Mouse (Mus musculus) neural tube, embryonic 11.5 days (tissue): Measurements from ENCODE around the gene Pid1. TPM values are rescaled to one million over a fixed set of nuclear protein-coding genes. Genes with fewer than 3 reads are reported as not detected.

Experiments
- ATAC-seq: fragments of 200-750 bp; cut with Nextera tagmentation; 2 replicates; pipeline ENCODE4 v1.8.0; 2017; ENCODE audit warnings: moderate number of reproducible peaks, mild to moderate bottlenecking, moderate TSS enrichment, moderate library complexity; ENCODE audit not compliant: insufficient read depth, low FRiP score, low TSS enrichment
- DNase-seq: peaks from one replicate; pipeline ENCODE4 v3.0.0-alpha.2; 2015; ENCODE audit warnings: low spot score
- H3K27ac ChIP-seq: fragments of 300-500 bp; sonication (generic); 2 replicates; pipeline ENCODE4 v1.5.1; 2014; ENCODE audit warnings: low read depth, mild to moderate bottlenecking, low read length
- H3K27me3 ChIP-seq: fragments of 300-500 bp; sonication (generic); 2 replicates; pipeline ENCODE4 v1.6.1; 2014; ENCODE audit warnings: mild to moderate bottlenecking, low read length, mixed read lengths; ENCODE audit not compliant: control insufficient read depth, insufficient read depth
- H3K36me3 ChIP-seq: fragments of 300-500 bp; sonication (generic); 2 replicates; pipeline ENCODE4 v1.6.1; 2014; ENCODE audit warnings: mild to moderate bottlenecking, low read length, moderate library complexity, mixed read lengths; ENCODE audit not compliant: control insufficient read depth, insufficient read depth
- H3K4me1 ChIP-seq: fragments of 300-500 bp; sonication (generic); 2 replicates; pipeline ENCODE4 v1.6.1; 2014; ENCODE audit warnings: low read length, mixed read lengths; ENCODE audit not compliant: control insufficient read depth, insufficient read depth
- H3K4me2 ChIP-seq: fragments of 300-500 bp; sonication (generic); 2 replicates; pipeline ENCODE4 v1.6.1; 2014; ENCODE audit warnings: low read depth, mild to moderate bottlenecking, moderate library complexity
- H3K4me3 ChIP-seq: fragments of 300-500 bp; sonication (generic); 2 replicates; pipeline ENCODE4 v1.5.1; 2014; ENCODE audit warnings: low read depth, low read length
- H3K9ac ChIP-seq: fragments of 300-500 bp; sonication (generic); 2 replicates; pipeline ENCODE4 v1.6.1; 2014; ENCODE audit warnings: mild to moderate bottlenecking, low read length
- H3K9me3 ChIP-seq: fragments of 300-500 bp; sonication (generic); 2 replicates; pipeline ENCODE4 v1.6.1; 2016; ENCODE audit warnings: low read length; ENCODE audit not compliant: control insufficient read depth
- WGBS: fragments of 180-500 bp; shearing (Covaris S2); extraction: QIAGEN DNeasy Blood & Tissue Kit; methylation state at CpG from one replicate; pipeline ENCODE4 v1.1.7; 2014; 5-methylcytosine and 5-hydroxymethylcytosine counted together
- polyA plus RNA-seq: library from polyadenylated mRNA; unstranded; fragments of >200 nt; fragmentation: Nextera tagmentation; extraction: Ambion mirVana; gene quantifications from 2 replicates; pipeline ENCODE4 v1.2.1, GENCODE M21; 2014

Gene Pid1
- polyA plus RNA-seq, 1 experiment from 2014 or later = 58.4 TPM

- Histone ChIP-seq H3K9ac (no peak overlapping the region), H3K27me3 (no peaks in the 10 kb centered on the region), H3K4me1 (no peaks in the 10 kb centered on the region), H3K36me3 (no peaks in the 10 kb centered on the region), H3K9me3 (peaks cover 2% of the 10 kb centered on the region; the same call in 1 of the 2 replicates), H3K27ac (no peak overlapping the region), H3K4me2 (no peak overlapping the region), H3K4me3 (no peak overlapping the region)
- DNase-seq (no peak), ATAC-seq (no peak)
- 89% methylated on average over 2 of the region's 2 CpGs for WGBS
Observed at GRCm38 (mm10) chr1:84102052-84102451, 261.9 kb downstream of the Pid1 start.

- H3K4me1 ChIP-seq = no peaks in the 10 kb centered on the region
- no peak overlapping the region for H3K4me2 ChIP-seq
- H3K9me3 ChIP-seq = peaks cover 2% of the 10 kb centered on the region; the same call in 1 of the 2 replicates
- H3K27me3 ChIP-seq = no peaks in the 10 kb centered on the region
- no peak overlapping the region for H3K27ac ChIP-seq
- DNase-seq = no peak
- ATAC-seq = no peak
- no peak overlapping the region for H3K9ac ChIP-seq
- H3K4me3 ChIP-seq = no peak overlapping the region
- no peaks in the 10 kb centered on the region for H3K36me3 ChIP-seq
Observed at GRCm38 (mm10) chr1:84097398-84097797, 266.6 kb downstream of the Pid1 start.

DNA sequence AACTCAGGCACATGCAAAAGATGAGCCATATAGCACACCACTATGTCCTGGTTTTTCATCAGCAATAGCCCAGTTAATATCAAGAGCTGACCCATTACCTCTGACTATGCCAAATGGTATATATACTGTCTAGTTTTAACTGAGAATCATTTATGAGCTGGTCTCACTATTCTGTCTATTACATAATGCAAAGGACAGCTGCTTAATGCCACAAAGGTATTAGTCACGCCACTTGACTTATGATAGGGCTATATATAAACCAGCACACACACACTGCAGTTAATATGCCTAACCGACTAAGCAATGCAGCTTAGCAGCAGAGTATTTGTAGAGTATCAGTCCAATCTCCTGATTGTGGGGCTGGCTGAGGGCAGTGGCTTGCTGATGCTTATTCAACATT lies 270.7 kb downstream of the Pid1 start:
- Histone ChIP-seq H3K27me3 (no peaks in the 10 kb centered on the region), H3K9ac (no peak overlapping the region), H3K4me3 (no peak overlapping the region), H3K9me3 (no peaks in the 10 kb centered on the region), H3K4me2 (no peak overlapping the region), H3K27ac (no peak overlapping the region), H3K36me3 (no peaks in the 10 kb centered on the region), H3K4me1 (no peaks in the 10 kb centered on the region)
- DNase-seq = no peak
- 75% methylated on average over 2 of the region's 2 CpGs for WGBS
- ATAC-seq = no peak

GRCm38 (mm10) chr1:84089664-84090063 lies 274.3 kb downstream of the Pid1 start:
- ATAC-seq = no peak
- H3K27ac ChIP-seq = no peak overlapping the region

GRCm38 (mm10) chr1:84087957-84088356 lies 276.0 kb downstream of the Pid1 start:
- Histone ChIP-seq H3K27me3 (no peaks in the 10 kb centered on the region), H3K27ac (no peak overlapping the region), H3K9ac (no peak overlapping the region), H3K4me2 (no peak overlapping the region), H3K9me3 (no peaks in the 10 kb centered on the region), H3K4me1 (no peaks in the 10 kb centered on the region), H3K4me3 (no peak overlapping the region), H3K36me3 (no peaks in the 10 kb centered on the region)
- ATAC-seq (no peak), DNase-seq (no peak)
- 65% methylated on average over 2 of the region's 2 CpGs for WGBS

More at GRCm38 (mm10) chr1:84089664-84090063, 274.3 kb downstream of the Pid1 start:
- Histone ChIP-seq H3K9ac (no peak overlapping the region), H3K4me1 (no peaks in the 10 kb centered on the region), H3K4me3 (no peak overlapping the region), H3K4me2 (no peak overlapping the region), H3K36me3 (no peaks in the 10 kb centered on the region), H3K27me3 (no peaks in the 10 kb centered on the region), H3K9me3 (no peaks in the 10 kb centered on the region)
- no peak for DNase-seq
- WGBS = 82% methylated on average over 2 of the region's 2 CpGs

GRCm38 (mm10) chr1:84087325-84087724 lies 276.7 kb downstream of the Pid1 start:
- no peak overlapping the region for H3K27ac ChIP-seq
- ATAC-seq = no peak
- H3K9me3 ChIP-seq = no peaks in the 10 kb centered on the region
- DNase-seq = no peak
- H3K36me3 ChIP-seq = no peaks in the 10 kb centered on the region
- no peaks in the 10 kb centered on the region for H3K4me1 ChIP-seq
- no peaks in the 10 kb centered on the region for H3K27me3 ChIP-seq
- 76% methylated on average over 6 of the region's 6 CpGs for WGBS
- H3K4me2 ChIP-seq = no peak overlapping the region
- no peak overlapping the region for H3K4me3 ChIP-seq
- no peak overlapping the region for H3K9ac ChIP-seq

DNA sequence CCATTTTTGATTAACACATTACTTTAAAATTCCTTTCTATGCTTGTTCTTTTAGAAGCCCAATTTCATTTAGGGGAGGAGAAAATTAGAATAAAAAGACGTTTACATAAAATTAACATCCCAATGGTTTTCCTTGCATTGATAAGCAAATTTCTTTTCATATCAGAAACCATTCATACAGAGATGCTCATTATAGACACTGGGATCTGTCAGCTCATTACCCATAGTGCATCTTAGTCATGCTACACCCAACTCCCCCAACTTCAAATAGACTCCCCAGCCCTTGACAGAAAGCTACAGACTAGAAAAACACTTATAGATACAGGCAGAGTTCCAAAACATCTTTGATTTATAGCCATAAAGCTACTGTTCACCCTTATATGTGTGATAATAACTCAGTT lies 277.5 kb downstream of the Pid1 start:
- no peak overlapping the region for H3K27ac ChIP-seq
- H3K9ac ChIP-seq = no peak overlapping the region
- ATAC-seq (no peak), DNase-seq (no peak)
- H3K4me2 ChIP-seq = no peak overlapping the region
- 76% methylated on average over 1 of the region's 1 CpGs for WGBS
- H3K27me3 ChIP-seq = no peaks in the 10 kb centered on the region
- H3K9me3 ChIP-seq = no peaks in the 10 kb centered on the region
- no peaks in the 10 kb centered on the region for H3K4me1 ChIP-seq
- H3K36me3 ChIP-seq = no peaks in the 10 kb centered on the region
- no peak overlapping the region for H3K4me3 ChIP-seq

DNA sequence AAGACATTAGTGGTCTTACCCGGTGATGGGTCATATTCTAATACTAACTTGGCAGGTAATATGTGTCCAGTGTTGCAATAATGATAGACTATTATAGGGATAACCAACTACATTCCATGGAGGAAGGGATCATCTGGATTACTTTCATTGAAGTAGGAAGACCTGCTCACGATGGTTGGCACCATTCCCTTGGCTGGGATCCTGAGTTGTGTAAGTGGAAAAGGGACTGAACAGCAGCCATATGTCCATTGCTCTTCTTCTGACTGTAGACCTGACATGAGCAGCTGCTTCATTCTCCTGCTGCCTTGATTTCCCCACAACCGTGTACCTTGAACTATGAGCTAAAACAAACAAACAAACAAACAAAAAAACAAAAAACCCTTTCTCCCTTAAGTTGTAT lies 278.6 kb downstream of the Pid1 start:
- no peaks in the 10 kb centered on the region for H3K4me1 ChIP-seq
- no peak for ATAC-seq
- no peak overlapping the region for H3K4me3 ChIP-seq
- H3K27ac ChIP-seq = no peak overlapping the region
- no peaks in the 10 kb centered on the region for H3K27me3 ChIP-seq
- DNase-seq = no peak
- 89% methylated on average over 3 of the region's 3 CpGs for WGBS
- no peaks in the 10 kb centered on the region for H3K9me3 ChIP-seq
- H3K36me3 ChIP-seq = no peaks in the 10 kb centered on the region
- H3K9ac ChIP-seq = no peak overlapping the region
- no peak overlapping the region for H3K4me2 ChIP-seq

DNA sequence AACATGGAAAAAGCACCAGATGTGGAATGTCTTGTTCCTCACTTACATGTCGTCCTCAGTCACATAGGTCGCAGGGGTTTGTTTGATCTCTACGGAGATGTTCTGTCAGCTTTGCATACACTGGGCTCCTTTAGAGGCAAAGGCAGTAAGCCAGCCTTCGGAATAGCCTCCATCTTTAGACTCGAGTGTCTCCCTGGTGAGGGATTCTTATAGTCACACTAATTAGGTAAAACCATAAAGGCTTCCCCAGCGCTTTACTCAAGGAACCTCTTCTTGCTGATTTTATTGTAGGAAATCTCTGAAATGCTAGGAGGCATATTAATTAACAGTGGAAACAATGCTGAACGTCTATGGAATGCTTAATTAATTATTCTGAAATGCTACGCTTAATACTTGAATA lies 284.4 kb downstream of the Pid1 start:
- no peak overlapping the region for H3K27ac ChIP-seq
- ATAC-seq (no peak), DNase-seq (no peak)
- H3K9ac ChIP-seq = no peak overlapping the region
- no peaks in the 10 kb centered on the region for H3K27me3 ChIP-seq
- no peaks in the 10 kb centered on the region for H3K4me1 ChIP-seq
- no peaks in the 10 kb centered on the region for H3K9me3 ChIP-seq
- H3K4me2 ChIP-seq = no peak overlapping the region
- WGBS = 59% methylated on average over 8 of the region's 8 CpGs
- H3K4me3 ChIP-seq = no peak overlapping the region
- H3K36me3 ChIP-seq = no peaks in the 10 kb centered on the region
